Mouse (Mus musculus) cerebellum, adult 9-11 months (tissue): ENCODE measurements around the gene Cltb.

Source experiments
- DNase-seq: peaks from one replicate; pipeline ENCODE4 v3.0.0; 2022

Gene Cltb

DNA sequence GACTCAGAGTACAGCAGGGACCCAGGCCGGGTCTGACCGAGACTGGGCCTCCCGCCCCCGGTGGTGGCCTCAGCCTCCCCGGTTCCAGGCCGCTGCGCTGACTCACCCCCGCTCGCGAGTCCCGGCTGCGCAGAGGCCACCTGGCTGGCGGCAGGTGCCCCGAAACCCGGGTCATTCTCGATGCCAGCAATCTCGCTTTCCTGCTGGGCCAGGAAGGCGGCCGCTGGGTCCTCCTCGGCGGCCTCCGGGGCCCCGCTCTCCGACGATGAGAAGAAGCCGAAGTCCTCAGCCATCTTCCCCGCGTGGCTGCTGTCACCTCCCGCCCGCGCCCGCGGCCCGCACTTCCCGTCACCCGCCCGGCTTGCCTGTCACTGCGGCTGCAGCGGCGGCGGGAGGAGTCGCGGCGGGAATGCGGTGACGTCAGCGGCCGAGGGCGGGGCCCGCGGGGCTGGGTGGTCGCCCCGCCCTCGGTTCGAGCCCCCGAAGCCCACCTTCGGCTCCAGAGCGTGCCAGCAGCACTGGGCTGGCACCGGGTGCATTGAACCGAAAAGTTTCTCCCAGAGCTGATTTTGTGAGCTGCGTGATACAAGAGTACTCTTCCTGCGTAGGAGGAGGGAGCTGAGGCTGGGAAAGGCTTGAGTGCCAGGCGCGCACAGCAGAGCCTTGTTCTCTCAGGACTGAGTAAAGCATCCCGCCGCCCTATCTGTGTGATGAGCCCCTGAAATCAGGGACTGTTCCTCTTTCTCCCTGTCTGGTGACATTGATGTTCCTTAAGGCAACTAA lies at the start of gene Cltb:
Gene Cltb (minus strand): TSS at position 373 of the 783 bp plus-strand sequence.
- DNase-seq, result peak; percentile 93

DNA sequence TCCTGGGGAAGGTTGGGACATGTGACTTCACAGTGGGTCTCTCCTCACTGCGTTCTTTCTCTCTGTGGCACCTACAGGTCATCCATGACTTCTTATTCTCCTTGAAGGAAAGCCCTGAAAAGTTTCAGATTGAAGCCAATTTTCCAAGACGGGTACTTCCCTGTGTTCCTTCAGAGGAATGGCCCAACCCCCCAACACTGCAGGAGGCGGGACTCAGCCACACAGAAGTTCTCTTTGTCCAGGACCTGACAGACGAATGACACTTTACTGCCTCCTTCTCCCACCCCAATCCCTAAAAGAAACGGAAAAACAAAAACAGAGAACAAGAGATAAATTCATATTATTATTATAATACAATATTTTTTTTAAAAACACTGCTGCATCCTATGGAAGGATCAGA lies 49.7 kb upstream of the Cltb start:
- no peak for DNase-seq

DNA sequence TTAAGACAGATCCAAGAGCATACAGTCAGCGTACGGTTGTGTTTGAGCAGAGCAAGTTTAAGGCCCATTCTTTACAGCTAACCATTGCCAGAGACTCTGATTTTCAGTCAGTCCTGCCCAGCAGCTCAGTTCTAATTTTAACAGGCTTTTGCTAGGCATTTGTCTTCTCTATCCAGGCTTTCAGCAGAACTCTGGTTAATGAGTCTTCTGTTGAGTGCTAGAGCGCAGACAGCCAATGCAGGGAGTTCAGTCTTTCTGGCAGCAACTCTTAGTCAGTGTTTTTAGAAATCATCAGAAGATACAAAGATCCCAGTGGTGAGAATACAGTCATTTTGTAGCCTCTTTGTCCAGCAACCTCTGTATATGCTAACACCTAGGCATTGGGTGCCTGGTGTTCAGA lies 39.3 kb upstream of the Cltb start:
- no peak for DNase-seq

DNA sequence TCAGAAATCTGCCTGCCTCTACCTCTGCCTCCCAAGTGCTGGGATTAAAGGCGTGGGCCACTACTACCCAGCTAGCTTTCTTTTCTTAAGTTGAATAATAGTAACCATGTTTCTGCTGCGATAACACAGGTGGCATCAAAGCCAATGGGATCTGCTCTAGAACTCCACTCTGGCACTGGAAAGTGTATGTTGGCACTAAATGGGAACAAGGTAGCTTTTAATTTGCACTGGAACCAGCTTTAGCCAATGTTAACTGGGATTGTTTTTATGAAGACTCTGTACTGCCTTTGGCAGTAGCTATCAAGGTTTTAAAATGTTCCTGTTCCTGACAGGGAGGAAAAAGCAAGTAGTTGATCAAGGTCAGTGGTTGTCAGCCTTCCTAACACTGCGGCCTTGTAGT lies 23.9 kb upstream of the Cltb start:
- no peak for DNase-seq

DNA sequence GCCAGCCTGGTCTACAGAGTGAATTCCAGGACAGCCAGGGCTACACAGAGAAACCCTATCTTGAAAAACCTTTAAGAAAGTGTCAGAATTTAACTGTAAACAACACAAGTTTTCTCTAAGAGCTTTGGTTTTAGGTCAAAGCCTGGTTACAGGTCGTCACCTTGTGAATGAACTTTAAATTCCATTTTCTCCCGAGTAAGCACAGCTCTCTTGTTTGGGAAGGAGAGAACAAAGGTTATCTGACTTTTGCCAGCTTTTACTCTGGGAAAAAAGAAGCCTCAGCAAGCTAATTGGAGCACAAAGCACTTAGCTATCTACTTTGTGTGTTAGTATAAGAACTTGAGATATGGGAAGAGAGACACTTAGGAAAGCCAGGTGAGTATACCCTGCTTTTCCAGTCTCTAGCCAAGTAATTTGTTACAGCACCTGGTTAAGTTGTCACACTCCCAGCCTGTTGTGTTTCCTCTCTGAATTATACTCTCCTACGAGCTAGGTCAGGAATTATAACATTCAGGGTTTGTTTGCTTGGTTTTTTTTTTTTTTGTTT lies 21.7 kb upstream of the Cltb start:
- no peak for DNase-seq

DNA sequence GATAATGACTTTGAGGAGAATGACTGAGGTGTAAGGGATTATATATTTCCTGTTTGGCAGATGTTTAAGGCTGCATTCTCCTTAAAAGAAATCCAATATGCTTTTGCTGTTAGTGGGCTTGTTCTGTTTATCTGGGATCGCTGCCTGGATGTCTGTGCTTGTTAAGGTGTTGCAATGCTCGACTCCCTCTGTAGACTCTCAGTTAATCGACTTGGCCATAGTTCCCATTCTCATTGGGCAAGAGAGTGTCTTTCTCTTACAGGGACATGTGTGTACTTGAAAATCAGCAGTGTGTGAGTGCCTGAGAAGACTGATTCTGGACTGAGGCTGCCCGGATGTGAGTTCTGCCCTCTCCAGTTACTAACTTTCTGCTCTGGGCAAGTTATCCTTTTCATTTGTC lies 18.0 kb upstream of the Cltb start:
- no peak for DNase-seq

DNA sequence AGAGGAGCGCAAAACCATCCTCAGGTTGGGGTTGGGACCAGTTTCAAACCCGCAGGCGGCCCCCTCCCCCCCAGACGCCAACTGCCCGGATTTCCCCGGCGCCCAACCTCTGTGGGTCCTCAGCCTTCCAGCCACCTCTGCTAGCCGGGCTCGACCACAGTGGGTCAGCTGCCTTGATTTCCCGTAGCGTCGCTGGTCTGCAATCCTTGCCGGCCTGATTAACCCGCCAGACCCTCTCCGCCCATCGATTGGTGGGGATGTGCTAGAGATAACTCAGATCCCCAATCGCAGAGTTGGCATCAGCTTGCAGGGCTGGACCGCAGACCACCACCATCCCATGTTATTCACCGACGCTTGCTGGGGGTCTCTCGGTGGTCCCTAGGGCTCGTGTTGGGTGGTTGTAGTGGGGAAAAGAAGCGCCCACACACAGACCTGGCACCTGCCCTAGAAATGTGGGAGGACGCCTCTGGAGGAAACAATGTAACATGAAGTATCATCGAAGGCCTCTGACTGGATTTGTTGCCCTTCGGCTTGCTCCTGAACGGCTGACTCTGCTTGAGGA lies 10.9 kb upstream of the Cltb start:
- DNase-seq, result peak; percentile 72

DNA sequence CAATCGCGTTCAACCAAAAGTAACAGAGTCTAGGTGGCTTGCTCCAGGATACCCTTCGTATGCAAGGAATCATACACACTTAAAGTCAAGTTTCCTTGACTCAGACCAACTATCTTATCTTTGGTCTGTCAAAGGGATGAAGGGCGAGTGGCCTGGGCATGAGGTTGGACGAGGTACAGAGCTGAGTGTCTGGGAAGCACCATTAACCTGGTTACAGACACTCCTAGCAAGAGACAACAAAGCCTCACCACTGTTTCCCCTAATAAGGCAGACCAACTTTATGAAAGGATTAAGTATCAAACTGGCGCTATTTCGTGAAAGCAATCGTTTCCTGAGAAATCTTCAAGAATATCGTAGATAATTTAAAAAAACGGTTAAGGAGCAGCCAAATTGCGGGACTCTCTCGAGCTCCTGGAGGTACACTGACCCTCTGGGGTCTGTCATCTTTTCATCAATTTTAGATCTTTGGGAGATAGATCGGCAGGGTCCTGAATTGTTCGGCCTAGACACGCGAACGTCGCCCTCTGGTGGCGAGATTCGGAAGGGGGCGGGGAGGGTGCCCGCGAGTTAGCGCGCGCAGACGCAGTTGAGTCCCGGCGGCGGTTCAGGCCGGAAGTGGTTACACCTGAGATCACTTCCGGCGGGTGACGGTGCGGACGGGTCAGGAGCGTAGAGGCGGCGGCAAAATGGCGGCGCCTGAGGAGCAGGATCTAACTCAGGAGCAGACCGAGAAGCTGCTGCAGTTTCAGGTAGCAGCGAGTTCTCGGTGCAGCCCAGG lies 10.2 kb upstream of the Cltb start, which contains the start of gene Faf2:
Gene Faf2 (plus strand): TSS at position 630 of the 778 bp plus-strand sequence.
- peak; percentile 97 for DNase-seq

DNA sequence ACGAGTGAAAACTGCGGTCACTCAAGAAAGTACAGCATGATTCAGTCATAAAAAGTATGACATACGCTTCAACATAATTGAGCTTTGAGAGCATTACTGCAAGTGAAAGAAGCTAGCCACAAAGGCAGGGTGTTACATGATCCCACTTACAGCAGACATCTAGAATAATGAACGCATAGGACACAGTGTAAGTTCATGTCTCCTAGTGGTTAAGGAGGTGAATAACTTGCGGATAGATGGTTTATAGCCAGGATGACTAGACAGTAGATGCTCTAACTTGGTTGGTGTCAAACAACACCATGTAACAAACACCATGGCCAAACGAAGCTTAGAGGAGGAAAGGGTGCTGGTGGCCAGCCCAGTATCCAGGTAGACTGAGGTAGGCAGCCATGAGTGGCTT lies 5.9 kb upstream of the Cltb start:
- DNase-seq, result no peak

DNA sequence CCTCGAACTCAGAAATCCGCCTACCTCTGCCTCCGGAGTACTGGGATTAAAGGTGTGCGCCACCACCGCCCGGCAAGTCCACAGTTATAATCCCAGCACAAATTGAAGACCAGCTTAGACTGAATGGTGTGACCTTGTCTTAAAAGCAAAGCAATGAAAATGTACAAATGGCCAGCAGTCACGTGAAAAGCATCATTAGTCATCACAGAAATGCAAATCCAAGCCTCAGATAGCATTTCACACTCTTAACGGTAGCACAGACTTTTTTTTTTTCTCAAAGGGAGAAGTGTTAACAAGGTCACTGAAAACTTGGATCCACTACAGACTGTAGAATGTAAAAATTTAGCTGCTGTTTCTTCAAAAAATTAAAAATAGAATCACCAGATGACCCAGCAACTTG lies 5.2 kb upstream of the Cltb start:
- no peak for DNase-seq

DNA sequence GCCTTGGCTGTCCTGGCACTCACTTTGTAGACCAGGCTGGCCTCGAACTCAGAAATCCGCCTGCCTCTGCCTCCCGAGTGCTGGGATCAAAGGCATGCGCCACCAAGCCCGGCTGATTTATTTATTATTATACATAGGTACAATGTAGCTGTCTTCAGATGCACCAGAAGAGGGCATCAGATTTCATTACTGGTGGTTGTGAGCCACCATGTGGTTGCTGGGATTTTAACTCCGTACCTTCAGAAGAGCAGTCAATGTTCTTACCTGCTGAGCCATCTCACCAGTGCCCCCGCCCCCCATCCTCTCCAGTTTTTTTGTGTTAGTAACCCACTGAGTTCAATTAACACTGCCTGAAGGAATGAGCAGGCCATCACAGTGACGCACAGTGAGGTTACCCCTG lies 2.0 kb upstream of the Cltb start:
- peak; percentile 33 for DNase-seq

DNA sequence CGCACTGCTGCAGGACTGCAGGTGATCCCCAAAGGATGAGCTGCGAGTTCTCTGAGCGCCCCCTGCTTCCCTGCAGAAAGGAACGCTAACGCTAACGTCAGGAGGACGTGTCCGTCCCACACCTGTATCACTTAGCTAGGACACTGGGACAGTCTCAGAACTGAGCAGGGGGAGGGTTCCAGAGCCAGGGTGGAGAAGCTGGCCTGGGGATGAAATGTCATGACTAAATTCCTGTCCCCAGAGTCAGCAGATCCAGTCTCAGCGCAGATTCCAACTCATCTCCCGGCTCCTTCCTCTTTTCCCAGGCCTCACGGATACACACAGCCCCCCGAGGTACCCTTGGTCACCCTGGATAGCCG lies 552 bp downstream of the Cltb start:
- DNase-seq, result no peak

DNA sequence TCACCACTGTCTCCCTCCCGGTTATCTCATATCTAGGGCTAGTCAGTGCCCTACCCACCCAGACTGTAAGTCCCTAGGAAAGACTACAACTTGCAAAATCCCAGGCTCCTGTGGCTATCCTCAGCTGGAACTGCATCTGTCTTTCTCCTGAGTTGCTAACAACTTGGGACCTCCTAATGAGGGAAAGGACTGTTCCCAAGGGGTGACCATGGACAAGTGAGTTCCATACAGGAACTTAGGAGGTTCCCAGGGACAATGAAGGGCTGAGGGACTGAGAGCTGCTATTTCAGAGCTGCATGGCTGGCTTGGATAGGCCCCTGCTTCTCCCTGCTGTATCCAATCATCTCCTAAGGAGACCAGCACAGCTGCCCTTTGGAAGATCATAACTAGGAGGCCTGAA lies 1.8 kb downstream of the Cltb start:
- peak; percentile 40 for DNase-seq

DNA sequence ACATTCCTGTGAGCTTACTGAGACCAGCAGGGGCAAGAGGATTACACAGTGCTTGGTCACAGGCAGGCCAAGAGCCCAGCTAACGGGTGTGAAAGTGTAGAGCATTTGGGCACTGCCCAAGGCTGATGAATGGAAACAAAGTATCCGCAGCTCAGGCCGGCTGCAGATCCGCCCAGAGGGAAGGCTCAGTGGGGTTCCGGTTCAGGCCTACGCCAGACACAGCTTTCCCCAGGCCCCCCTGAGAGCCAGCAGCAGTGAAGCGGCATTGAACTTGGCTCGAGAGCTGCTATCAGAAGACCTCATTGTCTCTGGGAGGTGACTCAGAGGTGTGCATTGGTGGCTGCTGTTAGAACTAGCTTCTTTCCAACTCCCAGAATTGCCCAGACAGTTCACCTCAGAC lies 2.5 kb downstream of the Cltb start:
- peak; percentile 78 for DNase-seq

DNA sequence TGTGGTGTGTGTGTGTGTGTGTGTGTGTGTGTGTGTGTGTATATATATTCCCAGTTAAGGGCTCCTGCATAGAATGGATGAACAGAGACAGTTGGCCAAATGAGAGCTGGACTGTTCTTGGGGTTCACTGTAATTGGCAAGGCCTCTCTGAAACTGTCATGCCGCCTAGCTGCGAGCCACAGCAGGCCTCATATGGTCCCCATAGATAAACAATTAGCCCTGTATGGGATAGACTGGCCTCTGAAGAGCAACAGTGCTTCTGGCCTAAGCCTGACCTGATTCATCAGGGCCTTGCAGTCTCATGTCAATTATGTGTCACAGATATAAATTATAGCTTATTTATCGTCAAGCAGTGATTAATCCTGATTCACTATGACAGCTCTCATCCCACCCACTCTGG lies 3.1 kb downstream of the Cltb start:
- peak; percentile 36 for DNase-seq

DNA sequence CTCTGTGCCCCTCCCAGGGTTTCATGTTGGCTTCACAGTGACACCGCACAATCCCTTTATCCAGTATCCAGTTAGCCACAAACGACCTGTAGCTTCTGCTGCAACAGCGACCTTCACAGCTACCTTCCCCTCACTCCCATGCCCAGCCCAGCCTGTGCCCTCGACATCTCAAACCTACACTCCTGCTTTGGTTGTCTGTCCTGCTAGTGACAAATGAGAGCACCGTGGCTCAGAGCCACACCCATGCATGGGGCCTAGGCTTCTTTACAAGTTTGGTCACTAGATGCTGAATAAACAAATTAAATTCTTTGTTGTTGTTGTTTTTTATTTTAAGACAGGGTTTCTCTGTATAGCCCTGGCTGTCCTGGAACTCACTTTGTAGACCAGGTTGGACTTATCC lies 3.9 kb downstream of the Cltb start:
- peak; percentile 36 for DNase-seq

DNA sequence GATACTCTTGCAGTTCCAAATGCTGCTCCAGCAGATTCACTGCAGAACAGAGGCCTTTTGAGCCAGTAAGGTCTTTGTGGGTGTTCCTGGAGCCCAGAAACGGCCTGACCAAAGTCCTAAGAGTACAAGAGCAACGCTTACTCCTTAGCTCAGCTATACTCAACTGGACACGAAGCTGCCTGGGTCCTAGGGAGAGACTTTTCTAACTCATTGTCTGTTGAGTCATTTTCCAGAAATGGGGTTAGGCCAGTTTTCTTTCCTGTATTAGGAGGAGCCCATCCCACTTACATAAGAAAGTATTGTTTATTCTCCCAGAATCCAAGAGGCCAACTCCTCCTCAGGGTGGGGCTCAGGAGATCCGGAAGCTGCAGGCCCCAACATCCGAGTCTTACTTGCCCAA lies 5.7 kb downstream of the Cltb start:
- DNase-seq, result no peak

DNA sequence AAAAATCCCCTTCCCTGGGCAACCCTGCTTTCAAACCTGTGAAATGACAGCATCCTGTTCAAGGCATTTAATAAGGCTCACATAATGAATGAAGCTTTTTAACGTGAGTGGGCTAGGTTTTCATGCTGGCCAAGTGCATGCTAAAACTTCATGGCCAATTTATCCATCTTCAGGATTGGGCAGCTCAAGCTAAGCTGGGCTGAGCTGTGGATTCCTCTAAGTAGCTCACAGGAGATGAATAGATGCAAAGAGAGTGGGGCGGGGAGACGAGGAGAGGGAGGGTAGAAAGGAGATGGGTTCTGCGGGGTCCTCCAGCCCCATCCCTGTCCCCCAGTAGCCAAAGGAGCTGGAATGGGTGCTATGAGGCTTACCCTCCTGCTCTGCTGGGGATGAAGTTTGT lies 6.9 kb downstream of the Cltb start:
- peak; percentile 11 for DNase-seq

DNA sequence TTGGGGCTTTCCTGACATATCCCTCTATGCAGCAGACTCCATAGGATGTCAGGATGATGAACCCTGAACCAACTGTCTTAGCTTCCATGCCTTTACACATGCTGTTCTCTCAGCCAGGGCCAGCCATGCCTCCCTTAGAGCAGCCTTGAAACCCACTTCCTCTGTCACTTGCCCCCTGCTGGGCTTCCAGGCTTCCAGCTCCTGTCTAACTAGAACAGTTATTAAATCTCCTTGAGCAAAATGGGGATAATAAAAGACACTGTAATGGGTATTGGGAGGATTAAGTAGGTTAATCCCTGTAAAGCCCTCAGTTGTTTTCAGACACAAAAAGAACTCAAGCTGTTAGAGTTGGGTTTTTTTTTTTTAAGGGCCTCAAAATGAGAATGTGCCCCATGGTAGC lies 7.6 kb downstream of the Cltb start:
- peak; percentile 31 for DNase-seq

DNA sequence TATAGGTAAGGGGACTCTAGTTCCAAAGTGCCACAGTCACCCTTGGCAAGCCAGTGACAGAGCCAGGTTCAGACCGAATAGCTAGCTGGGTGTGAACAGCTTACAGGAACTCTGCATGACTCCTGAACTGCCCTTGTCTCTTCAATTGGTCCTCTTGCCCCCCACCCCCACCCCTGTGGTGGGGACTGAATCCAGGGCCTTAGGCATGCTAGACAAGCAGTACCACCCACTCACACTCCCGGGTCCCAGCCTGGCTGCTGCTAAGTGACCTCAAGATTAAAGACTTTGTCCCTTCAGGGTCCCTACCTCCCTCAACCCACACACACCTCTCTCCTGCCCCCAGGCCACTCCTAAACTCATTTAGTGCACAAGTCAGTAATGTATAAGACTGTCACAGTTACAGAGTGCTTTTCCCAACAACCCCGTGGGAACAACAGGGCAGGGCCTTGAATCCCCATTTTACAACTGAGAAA lies 8.5 kb downstream of the Cltb start:
- DNase-seq, result no peak

DNA sequence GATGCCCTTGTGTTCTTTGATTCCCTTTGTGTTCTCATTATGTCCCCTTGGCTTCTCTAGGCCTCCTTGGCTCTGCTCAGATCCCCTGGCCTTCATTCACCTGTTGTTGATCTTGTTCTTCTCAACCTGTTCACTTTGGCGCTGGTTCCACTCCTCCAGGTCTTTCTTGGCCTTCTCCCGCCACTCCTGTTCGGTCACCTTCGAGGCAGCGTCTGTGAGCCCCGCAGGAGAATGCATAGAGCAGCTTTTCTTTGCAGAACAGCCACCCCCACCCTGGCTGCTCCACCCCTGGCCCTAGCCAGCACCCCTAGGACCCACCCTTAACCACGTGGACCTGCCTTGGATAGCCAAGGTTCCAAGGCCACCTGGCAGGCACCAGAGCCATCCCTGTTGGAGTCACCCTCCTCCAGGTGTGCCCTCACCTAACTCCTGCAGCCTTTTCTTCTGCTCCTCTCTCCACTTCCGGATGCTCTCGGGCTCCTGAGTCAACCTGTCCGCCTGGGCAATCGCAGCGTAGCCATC lies 12.5 kb downstream of the Cltb start:
- peak; percentile 69 for DNase-seq

DNA sequence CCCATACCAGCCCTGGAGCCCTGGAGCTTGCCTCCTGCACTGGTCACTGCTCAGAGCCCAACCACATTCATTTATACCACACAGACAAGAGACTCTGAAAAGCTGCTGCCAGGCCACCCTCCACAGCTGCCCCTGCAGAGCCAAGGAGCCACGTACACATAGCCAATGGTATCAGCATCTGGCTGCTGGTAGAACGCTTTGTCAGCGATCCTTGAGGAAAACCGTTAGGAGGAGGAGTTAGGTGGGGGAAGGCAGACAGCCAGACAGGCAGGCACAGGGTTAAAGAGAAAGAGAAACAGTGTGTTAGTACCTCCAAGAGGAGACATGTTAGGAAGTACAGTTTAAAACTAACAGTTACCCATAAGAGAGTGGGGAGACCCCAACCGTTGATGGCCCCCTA lies 14.3 kb downstream of the Cltb start:
- no peak for DNase-seq

DNA sequence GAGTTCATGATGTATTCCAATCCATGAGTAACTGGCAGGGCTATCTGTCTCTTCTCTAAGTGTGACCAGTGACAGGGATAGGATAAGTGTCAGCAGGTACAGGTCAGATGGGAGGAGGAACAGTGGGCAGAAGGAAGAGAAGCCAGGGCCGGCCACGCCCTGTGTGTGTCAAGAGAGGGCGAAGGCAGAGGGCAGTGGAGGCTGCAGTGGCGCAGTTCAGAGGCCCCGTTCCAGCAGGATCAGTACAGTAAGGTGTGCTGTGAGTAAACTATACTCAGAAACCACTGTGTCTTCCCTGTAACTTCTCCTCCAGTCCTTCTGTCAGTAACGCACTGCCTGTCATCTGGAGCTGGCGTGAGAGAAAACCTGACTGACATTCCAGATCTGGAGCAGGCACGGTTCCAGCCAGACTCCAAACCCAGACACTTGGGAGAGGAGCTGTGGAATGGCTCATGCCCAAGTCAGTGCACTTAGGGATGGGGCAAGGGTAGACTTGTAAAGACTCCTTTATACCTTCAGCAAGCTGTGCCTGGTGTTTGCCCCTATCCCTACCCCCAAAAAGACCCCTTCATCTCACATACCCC lies 14.9 kb downstream of the Cltb start:
- no peak for DNase-seq
